ENCODE assay signal across 8 mouse cellular contexts in genomic region chr17:85458075-85458474, GRCm38 (mm10).
DNase-seq lines count a peak whose midpoint lies in the region; ATAC-seq and TF ChIP-seq lines count a peak whose summit lies in the region.

No protein-coding gene starts in this region.

- 0 out of 2 replicates have a peak overlapping the region, but pooled peaks have one; percentile 9 for H3K4me2 ChIP-seq in kidney, embryonic 15.5 days
- peak overlapping the region; percentile 22; the same call in 1 of the 2 replicates for H3K4me2 ChIP-seq in embryonic facial prominence, embryonic 15.5 days (replicated peaks)

- no peak for TF ChIP-seq POLR2A in brain, embryonic 14.5 days (IDR thresholded peaks at IDR 0.05; ENCODE audit: borderline replicate concordance, extremely low read depth, insufficient read depth, insufficient read length, poor library complexity, severe bottlenecking)
- TF ChIP-seq POLR2A in thymus, adult 2 months (IDR thresholded peaks at IDR 0.05; ENCODE audit: control insufficient read depth, extremely low read depth, insufficient read depth, low read length, poor library complexity), result no peak

- no peaks in the 10 kb centered on the region for H3K9me3 ChIP-seq in kidney, embryonic 15.5 days (replicated peaks)
- no peaks in the 10 kb centered on the region for H3K9me3 ChIP-seq in embryonic facial prominence, embryonic 15.5 days (replicated peaks)

- peaks cover 98% of the 10 kb centered on the region for H3K27me3 ChIP-seq in kidney, embryonic 15.5 days
- peaks cover 88% of the 10 kb centered on the region for H3K27me3 ChIP-seq in embryonic facial prominence, embryonic 15.5 days
- peaks cover 5% of the 10 kb centered on the region for H3K27me3 ChIP-seq in thymus, adult 2 months (ENCODE audit: control insufficient read depth, insufficient read depth, low read length)

- H3K9ac ChIP-seq in kidney, embryonic 15.5 days, result no peak overlapping the region
- H3K9ac ChIP-seq in embryonic facial prominence, embryonic 15.5 days, result no peak overlapping the region

- no peak overlapping the region for H3K27ac ChIP-seq in kidney, embryonic 15.5 days
- H3K27ac ChIP-seq in embryonic facial prominence, embryonic 15.5 days (replicated peaks), result no peak overlapping the region
- no peak overlapping the region for H3K27ac ChIP-seq in thymus, adult 2 months (ENCODE audit: control insufficient read depth, insufficient read depth, low read length)

- 2% methylated on average over 14 of the region's 14 CpGs for WGBS in kidney, embryonic 15.5 days
- WGBS in embryonic facial prominence, embryonic 15.5 days, result 3% methylated on average over 14 of the region's 14 CpGs
- 11% methylated on average over 14 of the region's 14 CpGs for WGBS in thymus, adult 2 months

- no peak overlapping the region for H3K4me3 ChIP-seq in kidney, embryonic 15.5 days (replicated peaks)
- H3K4me3 ChIP-seq in embryonic facial prominence, embryonic 15.5 days (replicated peaks), result 0 out of 2 replicates have a peak overlapping the region, but pooled peaks have one; percentile 13
- H3K4me3 ChIP-seq in thymus, adult 2 months (ENCODE audit: control insufficient read depth, insufficient read depth, low read length), result no peak overlapping the region

- ATAC-seq in kidney, embryonic 15.5 days (replicated peaks; ENCODE audit: low FRiP score), result 0 out of 2 replicates have a peak, but pooled peaks have one; percentile 40
- no peak for ATAC-seq in embryonic facial prominence, embryonic 15.5 days (ENCODE audit: insufficient number of reproducible peaks, low FRiP score, low TSS enrichment, low read depth)
- peak; percentile 87 for ATAC-seq in megakaryocyte, adult 5-6 weeks (ENCODE audit: poor library complexity, severe bottlenecking)

- no peak for DNase-seq in kidney, adult 11 months
- DNase-seq in brain, embryonic 14.5 days (ENCODE audit: low read depth), result peak; percentile 74
- no peak for DNase-seq in spleen, postnatal 10 days (ENCODE audit: low spot score in 2 of 2)
- DNase-seq in urinary bladder, postnatal 14 days (ENCODE audit: low spot score), result no peak
- no peak for DNase-seq in thymus, adult 2 months

- no peak for TF ChIP-seq CTCF in brain, embryonic 14.5 days (IDR thresholded peaks at IDR 0.05; ENCODE audit: borderline replicate concordance, extremely low read depth, insufficient read depth, insufficient read length)
- TF ChIP-seq CTCF in thymus, adult 2 months (IDR thresholded peaks at IDR 0.05; ENCODE audit: borderline replicate concordance, control insufficient read depth, extremely low read depth, insufficient read depth, low read length, poor library complexity), result no peak

- no peaks in the 10 kb centered on the region for H3K36me3 ChIP-seq in kidney, embryonic 15.5 days
- no peaks in the 10 kb centered on the region for H3K36me3 ChIP-seq in embryonic facial prominence, embryonic 15.5 days
- H3K36me3 ChIP-seq in thymus, adult 2 months (ENCODE audit: control insufficient read depth, insufficient read depth, low read length), result no peaks in the 10 kb centered on the region

- H3K4me1 ChIP-seq in kidney, embryonic 15.5 days, result peaks cover 9% of the 10 kb centered on the region
- peaks cover 8% of the 10 kb centered on the region; the same call in 1 of the 2 replicates for H3K4me1 ChIP-seq in embryonic facial prominence, embryonic 15.5 days
- no peaks in the 10 kb centered on the region for H3K4me1 ChIP-seq in thymus, adult 2 months (replicated peaks; ENCODE audit: control insufficient read depth, insufficient read depth, low read length)
